Mouse (Mus musculus): Measurements from ENCODE around the gene Olfr10.
"Not testable (repeated sequence)": the region's sequence is repeated elsewhere in the genome, so short reads cannot be mapped to it uniquely, and the experiment has no call there.

The Olfr10 gene

GRCm38 (mm10) chr11:49304441-49304840 is at the start of gene Olfr10:
TSS of gene Olfr10 (plus strand) at chr11:49304741.
- DNase-seq (ENCODE audit: low read depth, low spot score), result no peak

DNA sequence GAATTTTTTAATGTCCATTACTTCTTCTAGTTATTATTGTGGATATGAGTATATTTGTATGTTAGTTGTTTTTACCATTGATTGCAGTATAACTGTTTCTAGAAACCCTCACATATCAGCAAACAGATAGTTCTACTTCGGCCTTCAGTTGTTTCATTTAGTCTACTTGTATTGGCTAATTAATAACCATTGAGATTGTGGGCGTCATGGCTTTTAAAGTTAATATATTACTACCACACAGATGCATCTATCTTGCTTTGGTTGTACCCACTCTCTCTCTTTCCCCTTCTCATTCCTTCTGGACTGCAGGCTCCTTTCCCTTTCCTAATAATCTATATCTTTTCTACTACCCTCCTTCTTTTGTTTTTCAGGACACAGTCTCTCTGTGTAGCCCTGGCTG is 45.2 kb upstream of the Olfr10 start:
- no peak for DNase-seq (ENCODE audit: low read depth, low spot score)

DNA sequence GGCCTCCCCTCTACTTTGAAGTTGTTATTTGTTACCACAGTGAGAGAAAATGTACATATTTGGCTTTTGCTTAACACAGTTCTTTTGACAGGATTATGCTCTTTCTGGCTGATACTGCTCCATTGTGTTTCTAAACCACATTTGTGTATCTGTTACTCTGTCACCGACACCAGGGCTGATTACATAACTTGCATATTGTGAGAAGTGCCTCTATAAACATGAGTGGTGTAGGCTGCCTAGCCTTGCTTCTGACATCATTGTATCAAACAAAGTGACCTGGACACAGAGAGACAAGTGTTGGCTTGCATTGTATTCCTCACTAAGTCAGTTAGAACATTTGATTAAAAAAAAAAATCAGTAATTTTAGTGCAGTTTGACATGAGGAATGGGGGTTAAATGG is 44.7 kb upstream of the Olfr10 start:
- no peak for DNase-seq (ENCODE audit: low read depth, low spot score)

- no peak for DNase-seq (ENCODE audit: low read depth, low spot score)
Observed at GRCm38 (mm10) chr11:49260598-49261312, 43.8 kb upstream of the Olfr10 start.

DNA sequence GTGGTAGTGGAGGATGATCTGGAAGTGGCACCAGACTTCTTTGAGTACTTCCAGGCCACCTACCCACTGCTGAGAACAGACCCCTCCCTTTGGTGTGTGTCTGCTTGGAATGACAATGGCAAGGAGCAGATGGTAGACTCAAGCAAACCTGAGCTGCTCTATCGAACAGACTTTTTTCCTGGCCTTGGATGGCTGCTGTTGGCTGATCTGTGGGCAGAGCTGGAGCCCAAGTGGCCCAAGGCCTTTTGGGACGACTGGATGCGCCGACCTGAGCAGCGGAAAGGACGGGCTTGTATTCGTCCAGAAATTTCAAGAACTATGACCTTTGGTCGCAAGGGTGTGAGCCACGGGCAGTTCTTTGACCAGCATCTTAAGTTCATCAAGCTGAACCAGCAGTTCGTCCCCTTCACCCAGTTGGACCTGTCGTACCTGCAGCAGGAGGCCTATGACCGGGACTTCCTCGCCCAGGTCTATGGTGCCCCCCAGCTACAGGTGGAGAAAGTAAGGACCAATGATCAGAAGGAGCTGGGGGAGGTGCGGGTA is 43.2 kb upstream of the Olfr10 start:
- peak; percentile 65 for DNase-seq (ENCODE audit: low read depth, low spot score)

DNA sequence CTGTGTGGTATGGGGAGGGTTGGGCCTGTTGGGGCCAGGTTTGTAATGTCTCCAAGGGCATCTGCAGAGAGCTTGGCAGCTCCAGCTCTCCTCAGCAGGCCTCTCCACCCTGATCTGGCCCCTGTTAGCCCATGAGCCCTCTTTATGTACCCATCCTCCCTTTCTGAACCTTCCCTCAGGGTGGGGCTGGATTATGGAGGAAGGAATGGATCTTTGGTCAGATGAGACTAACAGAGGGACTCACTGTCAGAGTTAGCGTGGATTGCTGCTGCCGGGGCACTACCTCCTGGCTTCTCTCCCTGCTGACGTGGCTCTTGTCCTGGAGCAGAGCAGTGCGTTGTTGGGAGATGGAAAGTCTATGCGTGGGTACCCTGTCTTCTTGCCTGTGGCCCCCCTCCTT is 42.3 kb upstream of the Olfr10 start:
- DNase-seq (ENCODE audit: low read depth, low spot score), result no peak

DNA sequence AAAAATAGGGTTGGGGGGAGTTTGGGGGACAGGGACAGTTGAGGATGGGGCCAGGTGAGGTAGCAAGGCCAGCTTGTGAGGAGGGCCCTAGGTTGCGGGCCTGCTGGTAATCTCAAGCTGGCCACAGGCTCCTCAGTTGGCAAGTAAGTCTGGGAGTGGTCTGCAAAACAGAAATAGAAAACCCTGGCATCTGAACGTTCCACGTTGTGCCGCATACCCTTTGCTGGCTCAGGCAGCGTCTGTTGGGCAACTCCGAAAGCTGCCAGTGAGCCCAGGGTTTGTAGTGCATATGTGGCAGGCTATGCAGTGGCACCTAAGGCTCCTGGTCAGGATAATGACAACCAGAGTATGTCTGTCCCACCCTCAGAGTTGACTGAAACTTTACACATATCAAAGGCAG is 41.4 kb upstream of the Olfr10 start:
- DNase-seq (ENCODE audit: low read depth, low spot score), result no peak

DNA sequence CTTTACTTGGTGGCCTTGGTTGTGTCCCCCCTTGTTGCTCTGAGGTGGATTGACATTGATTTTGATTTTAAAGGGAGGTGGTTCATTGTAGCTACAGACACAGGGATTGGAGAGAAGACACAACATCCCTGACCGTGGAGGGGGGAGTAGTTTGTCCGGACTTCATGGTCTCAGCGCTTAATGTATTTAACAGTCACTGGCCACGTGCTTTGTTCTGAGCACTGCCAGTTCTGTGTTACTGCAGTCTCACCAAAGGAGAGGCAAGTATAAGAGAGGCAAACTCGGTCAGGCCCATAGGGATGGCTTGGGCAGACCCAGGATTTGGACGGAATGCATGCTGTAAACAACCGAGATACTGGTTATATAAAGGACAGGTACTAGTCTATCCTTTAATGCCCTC is 40.5 kb upstream of the Olfr10 start:
- no peak for DNase-seq (ENCODE audit: low read depth, low spot score)

- peak; percentile 74 for DNase-seq (ENCODE audit: low read depth, low spot score)
Observed at GRCm38 (mm10) chr11:49264622-49265021, 39.9 kb upstream of the Olfr10 start.

- no peak for DNase-seq (ENCODE audit: low read depth, low spot score)
Observed at GRCm38 (mm10) chr11:49265101-49265500, 39.4 kb upstream of the Olfr10 start.

GRCm38 (mm10) chr11:49266671-49267070 is 37.9 kb upstream of the Olfr10 start:
- no peak for DNase-seq (ENCODE audit: low read depth, low spot score)

GRCm38 (mm10) chr11:49267316-49267715 is 37.2 kb upstream of the Olfr10 start:
- DNase-seq (ENCODE audit: low read depth, low spot score), result no peak

GRCm38 (mm10) chr11:49267970-49268579 is 36.5 kb upstream of the Olfr10 start:
- no peak for DNase-seq (ENCODE audit: low read depth, low spot score)

- no peak for DNase-seq (ENCODE audit: low read depth, low spot score)
Observed at GRCm38 (mm10) chr11:49269761-49270160, 34.8 kb upstream of the Olfr10 start.

- DNase-seq (ENCODE audit: low read depth, low spot score), result no peak
Observed at GRCm38 (mm10) chr11:49270368-49270767, 34.2 kb upstream of the Olfr10 start.

GRCm38 (mm10) chr11:49271334-49271733 is 33.2 kb upstream of the Olfr10 start:
- DNase-seq (ENCODE audit: low read depth, low spot score), result peak; percentile 74

DNA sequence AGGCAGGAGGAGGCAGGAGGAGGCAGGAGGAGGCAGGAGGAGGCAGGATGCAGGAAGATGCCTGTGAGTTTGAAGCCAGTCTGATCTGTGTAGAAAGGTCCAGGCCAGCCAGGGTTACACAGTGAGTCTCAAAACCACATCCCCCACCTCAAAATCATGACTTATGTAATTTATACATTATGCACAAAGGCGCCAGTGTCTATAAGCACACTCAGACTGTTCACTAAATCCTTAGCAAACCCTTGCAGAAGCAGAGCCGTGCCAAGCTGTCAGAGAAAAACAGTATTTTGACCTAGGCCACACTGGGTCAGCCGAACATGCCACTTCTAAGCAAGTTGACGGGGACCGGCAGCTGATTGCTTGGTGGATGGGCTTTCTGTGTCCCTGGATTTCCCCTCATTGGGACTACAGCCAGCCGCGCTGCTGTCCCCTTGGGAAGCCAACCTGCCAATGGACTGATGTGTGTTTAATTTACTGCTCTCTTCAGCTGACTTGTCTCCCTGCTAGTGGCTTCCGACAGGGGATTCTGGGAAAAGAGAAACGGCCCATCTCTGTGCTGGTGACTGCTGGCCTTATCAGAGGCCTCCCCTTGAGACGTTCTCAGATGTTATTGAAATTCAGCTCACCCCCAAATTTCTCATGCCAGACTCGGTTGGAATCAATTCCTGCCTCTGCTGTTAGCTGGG is 30.6 kb upstream of the Olfr10 start:
- DNase-seq (ENCODE audit: low read depth, low spot score), result no peak

GRCm38 (mm10) chr11:49278222-49278621 is 26.3 kb upstream of the Olfr10 start, which contains the start of gene Olfr1393:
TSS of gene Olfr1393 (plus strand) at chr11:49278304.
- DNase-seq (ENCODE audit: low read depth, low spot score), result no peak

GRCm38 (mm10) chr11:49284982-49285381 is 19.6 kb upstream of the Olfr10 start, which contains the start of gene Olfr1392:
TSS of gene Olfr1392 (plus strand) at chr11:49285282.
- not testable (repeated sequence) for DNase-seq (ENCODE audit: low read depth, low spot score)

DNA sequence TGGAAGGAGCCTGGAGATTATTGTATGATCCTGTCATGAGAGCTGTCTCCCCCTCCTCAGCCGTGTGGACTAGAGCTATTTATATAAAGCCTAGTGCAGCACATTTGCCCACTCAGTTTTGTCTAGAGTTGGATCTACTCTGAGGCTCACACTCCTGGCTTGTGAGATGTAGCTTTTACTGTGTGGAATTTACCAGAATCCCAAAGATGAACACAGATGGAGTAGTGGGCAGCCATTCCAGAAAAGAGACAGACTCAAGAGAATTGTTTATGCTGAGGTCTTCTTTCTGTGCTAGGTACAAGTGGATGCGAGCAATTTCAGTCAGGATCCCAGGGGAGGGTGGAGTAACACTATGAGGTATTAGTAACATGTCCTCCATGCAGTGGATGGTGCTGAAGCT is 17.3 kb upstream of the Olfr10 start:
- DNase-seq (ENCODE audit: low read depth, low spot score), result no peak

GRCm38 (mm10) chr11:49292777-49293176 is 11.8 kb upstream of the Olfr10 start:
- no peak for DNase-seq (ENCODE audit: low read depth, low spot score)

- peak; percentile 67 for DNase-seq (ENCODE audit: low read depth, low spot score)
Observed at GRCm38 (mm10) chr11:49308547-49308946, 4.0 kb downstream of the Olfr10 start.

All from R1 (cell line).